Mouse (Mus musculus) layer of hippocampus, adult 8-10 months (tissue): ENCODE measurements around the gene Cldn24. TPM values are rescaled to one million over a fixed set of nuclear protein-coding genes. Genes with fewer than 3 reads are reported as not detected.
"Not testable (repeated sequence)": the region's sequence is repeated elsewhere in the genome, so short reads cannot be mapped to it uniquely, and the experiment has no call there.

Experiments
- DNase-seq, 2 experiments: peaks; one replicate each; pipeline ENCODE4 v3.0.0; 2022; ENCODE audit warnings: low spot score in 2 of 2
- total RNA-seq, 4 experiments: library from RNA; stranded (reverse); gene quantifications; 2 replicates each; pipeline ENCODE4 v1.2.4; 2022

The Cldn24 gene
- not detected for total RNA-seq

GRCm38 (mm10) chr8:47821843-47822242, at the start of gene Cldn24:
Gene Cldn24 (plus strand): TSS chr8:47822143.
- DNase-seq, result no peak

GRCm38 (mm10) chr8:47772986-47773385, 49.0 kb upstream of the Cldn24 start:
- DNase-seq, result no peak

GRCm38 (mm10) chr8:47777415-47777814, 44.5 kb upstream of the Cldn24 start:
- DNase-seq, result no peak

DNA sequence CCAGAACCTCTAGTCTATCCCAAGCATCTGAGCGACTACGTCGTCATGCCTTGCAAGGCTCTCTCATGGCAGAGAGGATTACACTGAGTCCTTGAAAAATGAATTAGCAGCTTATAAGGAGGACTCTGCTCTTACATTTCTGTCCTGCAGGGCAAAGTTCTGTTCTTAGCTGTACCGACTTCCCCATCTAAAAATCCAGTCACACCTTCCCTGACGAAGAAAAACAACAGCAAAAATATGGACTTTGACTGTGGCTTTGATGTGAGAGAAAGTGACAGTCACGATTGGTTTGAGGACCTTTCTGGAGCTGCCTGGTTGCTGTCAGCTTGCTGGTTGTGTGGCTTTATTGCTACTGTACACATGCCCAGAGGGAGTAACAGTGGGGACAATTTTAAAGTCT, 42.4 kb upstream of the Cldn24 start:
- DNase-seq, result no peak

- DNase-seq, result no peak
These were observed 40.1 kb upstream of the Cldn24 start for GRCm38 (mm10) chr8:47781881-47782280.

GRCm38 (mm10) chr8:47783544-47783943, 38.4 kb upstream of the Cldn24 start:
- DNase-seq, result no peak

GRCm38 (mm10) chr8:47783944-47784343, 38.0 kb upstream of the Cldn24 start:
- DNase-seq, result peak; percentile 11

GRCm38 (mm10) chr8:47784436-47784835, 37.5 kb upstream of the Cldn24 start:
- DNase-seq, result no peak

- DNase-seq, result no peak
These were observed 35.6 kb upstream of the Cldn24 start for GRCm38 (mm10) chr8:47786323-47786722.

DNA sequence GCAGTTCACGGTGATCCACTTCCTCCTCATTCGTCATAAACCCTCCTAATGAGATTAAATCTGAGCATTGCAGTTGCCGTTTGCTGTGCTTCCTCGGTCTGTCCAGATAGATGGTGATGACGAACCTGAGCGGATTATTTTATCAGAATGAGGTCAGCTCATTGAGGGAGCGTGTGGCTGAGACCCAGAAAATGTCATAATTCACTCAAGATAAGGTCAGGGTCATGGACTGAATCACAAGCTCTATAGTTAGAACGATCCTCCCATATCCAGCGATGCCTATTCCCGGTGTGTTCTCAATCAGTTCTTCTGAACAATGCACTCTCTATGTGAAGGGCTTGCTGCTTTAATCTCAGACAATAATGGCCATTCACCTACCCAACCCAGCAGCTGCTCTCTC, 34.2 kb upstream of the Cldn24 start:
- DNase-seq, result no peak

DNA sequence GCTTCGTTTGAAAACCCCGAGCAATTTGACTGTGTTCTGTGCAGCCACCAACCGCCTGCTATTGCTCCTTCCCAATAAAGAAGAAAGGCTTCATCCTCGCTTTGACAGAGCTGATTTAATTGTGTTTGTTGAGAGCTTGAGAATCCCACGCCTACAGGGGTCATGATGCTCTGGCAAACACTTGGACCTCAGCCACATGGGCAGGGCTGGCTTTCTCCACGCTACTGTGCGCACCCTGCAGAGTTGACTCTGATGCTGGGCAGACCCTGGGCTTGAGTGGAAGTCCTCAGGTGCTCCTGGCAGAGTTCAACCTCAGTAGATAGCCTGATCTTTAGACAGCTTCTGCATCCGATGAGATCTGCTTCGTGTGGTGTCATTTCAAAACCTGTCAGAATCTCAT, 30.0 kb upstream of the Cldn24 start:
- no peak for DNase-seq

- no peak for DNase-seq
These were observed 22.5 kb upstream of the Cldn24 start for GRCm38 (mm10) chr8:47799438-47799837.

- no peak for DNase-seq
These were observed 19.6 kb upstream of the Cldn24 start for GRCm38 (mm10) chr8:47802349-47802748.

DNA sequence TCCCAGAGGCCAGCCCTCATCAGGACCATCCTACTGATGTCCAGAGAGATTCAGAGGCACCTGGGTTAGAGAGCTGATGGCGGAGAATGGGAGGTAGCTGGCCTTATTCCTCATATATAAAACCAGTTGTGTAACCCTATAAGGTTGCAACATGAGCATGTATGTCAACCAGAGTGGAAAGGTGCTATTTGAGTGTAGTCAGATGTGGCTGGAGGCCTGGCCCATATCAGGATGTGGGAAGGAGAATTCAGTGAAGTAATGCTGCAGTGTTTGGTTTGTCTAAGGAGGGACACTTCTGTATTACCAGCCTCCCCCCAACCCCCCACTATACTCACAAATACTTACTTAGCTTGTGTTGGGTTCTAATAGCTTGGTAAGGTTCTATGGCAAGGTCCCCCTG, 17.7 kb upstream of the Cldn24 start:
- DNase-seq, result no peak

DNA sequence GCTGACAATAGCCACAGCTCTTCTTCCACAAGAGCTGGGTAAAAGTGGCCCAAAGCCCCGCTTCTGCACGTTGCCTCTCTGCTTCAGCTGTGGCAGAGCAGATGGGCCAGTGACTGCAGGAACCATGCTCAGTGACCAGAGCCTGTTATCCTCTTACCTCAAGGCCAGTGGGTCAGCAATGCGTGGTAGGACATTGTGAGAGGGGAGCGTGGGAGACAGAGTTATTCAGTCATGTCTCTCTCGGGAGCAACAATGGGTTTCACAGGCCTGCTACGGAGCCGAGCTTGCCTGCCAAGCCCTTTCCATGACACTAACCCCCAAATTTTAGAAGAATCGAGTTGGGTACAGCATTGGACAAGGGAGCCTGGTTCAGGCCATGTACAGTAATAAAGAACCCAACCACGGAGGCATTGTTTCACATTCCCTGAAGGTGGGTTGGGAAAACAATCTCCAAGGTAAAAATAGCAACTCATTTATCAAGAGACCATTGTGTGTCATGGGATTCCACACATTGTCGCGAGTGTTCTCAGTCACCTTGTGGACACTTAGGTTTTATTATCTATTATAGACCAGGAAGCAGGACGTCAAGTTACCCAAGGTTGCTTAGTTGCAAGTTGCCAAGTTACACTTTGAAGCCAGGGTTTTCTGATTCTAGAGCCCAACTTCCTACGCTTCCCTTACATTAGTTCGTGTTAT, 11.8 kb upstream of the Cldn24 start:
- DNase-seq, result no peak

GRCm38 (mm10) chr8:47810666-47811015, 11.3 kb upstream of the Cldn24 start:
- no peak for DNase-seq

DNA sequence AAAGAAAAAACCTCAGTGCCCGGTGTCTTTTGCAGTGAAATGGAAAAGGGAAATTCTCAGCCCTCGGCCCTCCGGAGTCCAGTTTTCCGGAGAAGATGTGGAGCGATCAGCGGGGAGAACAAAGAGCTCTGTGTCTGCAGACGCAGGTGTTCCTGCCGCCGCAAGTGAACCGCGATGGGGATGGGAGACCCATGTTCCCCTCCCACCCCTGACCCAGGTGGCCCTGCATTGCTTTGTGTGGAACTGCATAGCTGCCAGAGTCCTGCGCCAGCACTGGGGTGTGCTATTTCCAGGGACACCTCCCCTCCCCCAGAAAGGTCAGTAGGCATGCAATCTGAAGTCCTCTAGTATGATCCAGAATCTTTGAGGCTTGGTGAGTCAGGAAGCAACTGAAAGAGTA, 10.7 kb upstream of the Cldn24 start:
- DNase-seq, result no peak

DNA sequence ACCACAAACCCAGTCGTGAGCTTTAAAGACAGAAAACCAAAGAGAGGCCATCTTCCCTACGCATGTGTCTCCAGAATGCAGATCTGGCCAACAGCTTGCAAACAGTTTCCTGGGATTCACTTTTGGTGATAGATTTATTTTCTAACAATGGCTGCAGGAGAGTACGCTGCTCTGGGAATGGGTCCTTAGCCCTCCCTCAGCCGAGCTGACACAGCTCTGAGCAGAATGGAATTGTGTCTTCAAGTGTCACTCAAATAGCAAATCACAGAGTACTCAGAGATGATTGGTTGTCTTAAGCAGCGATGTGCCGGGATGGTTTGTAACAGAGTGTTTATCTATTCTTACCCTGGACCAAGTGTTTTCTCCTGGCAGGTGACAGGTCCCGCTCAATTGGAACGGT, 2.9 kb upstream of the Cldn24 start:
- no peak for DNase-seq

DNA sequence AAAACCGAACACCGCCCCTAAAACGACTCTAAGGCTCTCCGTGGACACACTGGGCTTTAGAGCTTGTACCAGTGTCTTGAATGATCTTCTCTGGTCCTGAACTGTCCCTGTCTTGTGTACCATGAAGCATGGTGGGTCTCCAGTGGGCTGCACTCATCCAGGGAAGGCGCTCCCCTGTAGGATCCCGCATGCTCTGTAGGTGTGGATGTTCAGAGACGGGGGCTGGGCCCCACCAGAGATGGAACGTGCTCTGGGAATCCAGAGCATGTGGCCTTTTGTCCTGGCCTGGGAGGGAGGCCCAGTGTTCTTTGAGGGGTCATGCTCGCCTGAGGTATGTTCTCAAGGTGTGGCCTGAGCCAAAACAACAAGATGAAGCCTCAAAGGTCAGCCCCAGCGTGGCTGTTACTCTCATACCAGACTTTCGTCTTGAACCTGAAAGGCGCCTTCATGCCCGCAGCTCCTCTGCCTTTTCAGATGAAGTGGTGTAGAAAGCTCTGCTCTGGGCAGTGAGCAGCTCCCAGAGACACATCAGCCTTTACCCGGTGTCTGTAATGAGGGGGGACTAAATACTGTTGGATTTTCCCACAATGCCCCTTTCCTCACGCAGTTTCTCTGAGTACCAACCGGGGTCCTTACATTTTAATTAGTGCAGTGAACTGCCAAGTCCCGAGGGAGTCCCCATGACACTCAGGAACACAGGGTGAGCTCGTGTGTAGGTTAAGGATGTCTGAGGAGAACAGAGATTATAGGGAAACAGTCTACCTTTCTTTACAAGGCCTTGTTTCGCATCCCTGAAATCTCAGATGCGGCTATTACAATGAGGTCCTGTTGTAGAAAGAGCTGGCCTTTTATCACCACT, 800 bp upstream of the Cldn24 start:
- DNase-seq, result no peak

DNA sequence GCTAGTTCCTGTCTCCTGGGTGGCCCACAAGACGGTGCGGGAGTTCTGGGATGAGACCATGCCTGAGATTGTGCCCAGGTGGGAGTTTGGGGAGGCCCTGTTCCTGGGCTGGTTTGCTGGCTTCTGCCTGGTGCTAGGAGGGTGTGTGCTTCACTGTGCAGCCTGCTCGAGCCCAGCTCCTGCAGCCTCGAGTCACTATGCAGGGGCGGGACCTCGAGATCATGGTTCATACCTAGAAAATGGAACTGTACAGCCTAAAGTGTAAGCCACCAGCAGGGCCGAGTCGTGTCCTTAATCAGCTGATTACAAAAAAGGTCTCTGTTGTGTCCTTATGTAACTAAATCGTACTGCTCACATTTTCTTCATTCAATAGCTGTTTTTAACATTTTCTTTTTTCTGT, 598 bp downstream of the Cldn24 start:
- not testable (repeated sequence) for DNase-seq

GRCm38 (mm10) chr8:47823777-47824176, 1.8 kb downstream of the Cldn24 start:
- no peak for DNase-seq

DNA sequence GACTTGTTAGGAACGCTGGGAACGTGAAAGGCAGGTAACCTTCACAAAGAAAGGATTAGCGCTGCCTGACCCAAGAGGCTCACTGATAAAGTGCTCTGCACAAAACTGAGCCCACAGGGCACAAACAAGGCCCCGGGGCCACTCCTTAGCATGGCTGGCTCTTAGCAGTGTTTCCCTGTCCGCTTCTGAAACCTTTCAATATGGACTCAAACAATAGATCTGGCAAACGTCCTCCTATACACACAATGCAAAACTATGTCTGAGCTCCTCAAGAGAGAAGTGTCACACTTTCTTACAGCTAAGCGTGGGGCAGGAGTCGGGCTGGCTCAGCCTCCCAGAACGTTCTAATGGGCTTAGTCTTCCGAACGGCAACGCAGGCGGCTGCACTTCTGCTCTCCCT, 2.2 kb downstream of the Cldn24 start, which contains the start of gene Cldn22:
Gene Cldn22 (plus strand): TSS at position 301 of the 400 bp plus-strand sequence.
- no peak for DNase-seq

GRCm38 (mm10) chr8:47825596-47825995, 3.7 kb downstream of the Cldn24 start:
- DNase-seq, result no peak
